Mouse (Mus musculus) spleen, embryonic (tissue): Measurements from ENCODE around the gene Tbc1d23.

Source experiments
- CTCF ChIA-PET: fragments of 350-600 bp; sonication (Branson Sonifier 250); formaldehyde crosslinking; loops from one replicate; lab custom pipeline; 2022; lab: Charles Lee

Gene Tbc1d23

DNA sequence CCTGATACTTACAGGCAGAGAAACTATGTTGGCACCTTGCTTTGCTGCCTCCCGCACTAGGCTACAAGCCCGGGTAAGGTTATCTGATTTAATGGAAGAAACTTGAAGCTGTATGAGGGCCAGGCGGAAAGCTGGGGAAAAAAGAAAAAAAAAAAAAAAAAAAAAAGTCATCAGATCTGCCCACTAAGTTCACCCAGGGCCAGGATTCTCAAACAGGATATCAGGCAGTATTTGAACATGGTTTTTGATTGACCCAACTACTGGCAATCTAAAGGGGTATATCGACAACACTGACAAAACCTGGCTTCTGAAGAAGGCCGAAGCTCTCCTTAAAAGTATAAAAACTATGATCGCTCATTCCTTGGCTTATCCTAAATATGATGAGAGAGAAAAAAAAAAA is 65.2 kb downstream of the Tbc1d23 start:
- CTCF ChIA-PET: interaction anchor here (0.6 to 0.7 kb wide), 4 partner anchors 10 to 1255 kb away, joined by 3 to 7 read pairs (median 4); no protein-coding TSS in a partner anchor

DNA sequence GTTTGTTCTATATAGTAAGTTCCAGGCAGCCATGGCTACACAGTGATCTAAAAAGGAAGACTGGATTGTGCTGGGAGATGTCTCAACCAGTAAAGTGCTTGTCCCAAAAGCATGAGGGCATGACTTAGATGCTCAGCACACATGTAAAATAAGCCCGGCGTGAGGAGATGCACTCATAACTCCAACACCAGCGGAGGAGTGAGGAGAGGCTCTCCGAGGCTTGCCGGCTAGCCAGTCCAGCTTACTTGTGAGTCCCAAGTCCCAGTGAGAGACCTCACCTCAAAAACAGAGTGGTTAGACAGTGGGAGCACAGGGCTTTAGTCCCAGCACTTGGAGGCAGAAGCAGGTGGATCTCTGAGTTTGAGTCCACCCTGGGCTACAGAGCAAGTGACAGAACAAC is 66.1 kb downstream of the Tbc1d23 start:
- CTCF ChIA-PET: no interaction called here

- CTCF ChIA-PET: no interaction called here
Measured at GRCm38 (mm10) chr16:57163694-57164093, 67.6 kb downstream of the Tbc1d23 start.

GRCm38 (mm10) chr16:57162841-57163240 is 68.5 kb downstream of the Tbc1d23 start:
- CTCF ChIA-PET: no interaction called here

GRCm38 (mm10) chr16:57159835-57160234 is 71.5 kb downstream of the Tbc1d23 start:
- CTCF ChIA-PET: no interaction called here

- CTCF ChIA-PET: no interaction called here
Measured at GRCm38 (mm10) chr16:57157728-57158127, 73.6 kb downstream of the Tbc1d23 start.

DNA sequence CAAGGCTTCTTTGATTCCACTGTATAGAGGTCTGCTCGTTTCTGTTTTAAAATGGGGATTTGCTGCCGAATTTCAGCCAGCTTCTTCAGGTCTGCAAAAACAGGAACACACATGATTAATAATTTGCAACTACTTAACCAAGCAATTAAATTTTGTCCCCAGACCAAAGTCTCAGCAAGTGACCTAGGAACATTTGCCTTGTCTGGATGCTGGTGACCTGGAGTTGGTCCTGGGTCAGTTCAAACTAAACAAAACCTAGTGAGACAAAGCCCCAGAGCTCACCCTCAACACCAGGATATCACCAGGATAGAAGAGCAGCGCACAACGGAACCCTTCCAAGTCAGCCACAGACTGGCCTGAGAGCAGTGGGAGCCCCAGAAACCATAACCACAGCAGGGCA is 74.2 kb downstream of the Tbc1d23 start:
- CTCF ChIA-PET: no interaction called here

DNA sequence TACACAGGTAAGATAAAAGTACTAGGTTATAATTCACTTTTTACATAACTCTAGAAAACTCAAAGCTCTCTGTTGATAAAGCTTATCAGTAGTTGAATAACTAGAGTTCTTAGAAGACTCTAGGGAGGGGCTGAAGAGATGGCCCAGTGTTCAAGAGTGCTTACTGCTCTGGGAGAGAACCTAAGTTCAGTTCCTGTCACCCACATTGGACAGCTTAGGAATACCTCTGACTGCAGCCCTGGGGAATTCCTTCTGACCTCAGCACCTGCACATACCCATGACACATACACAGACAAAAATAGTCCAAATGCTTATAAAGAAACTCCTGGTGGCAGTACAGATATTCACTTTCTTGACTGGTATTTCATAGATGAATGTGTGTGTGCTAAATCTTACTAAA is 75.4 kb downstream of the Tbc1d23 start:
- CTCF ChIA-PET: no interaction called here

- CTCF ChIA-PET: no interaction called here
Measured at GRCm38 (mm10) chr16:57151437-57151836, 79.9 kb downstream of the Tbc1d23 start.

GRCm38 (mm10) chr16:57144741-57145140 is 86.6 kb downstream of the Tbc1d23 start:
- CTCF ChIA-PET: no interaction called here

DNA sequence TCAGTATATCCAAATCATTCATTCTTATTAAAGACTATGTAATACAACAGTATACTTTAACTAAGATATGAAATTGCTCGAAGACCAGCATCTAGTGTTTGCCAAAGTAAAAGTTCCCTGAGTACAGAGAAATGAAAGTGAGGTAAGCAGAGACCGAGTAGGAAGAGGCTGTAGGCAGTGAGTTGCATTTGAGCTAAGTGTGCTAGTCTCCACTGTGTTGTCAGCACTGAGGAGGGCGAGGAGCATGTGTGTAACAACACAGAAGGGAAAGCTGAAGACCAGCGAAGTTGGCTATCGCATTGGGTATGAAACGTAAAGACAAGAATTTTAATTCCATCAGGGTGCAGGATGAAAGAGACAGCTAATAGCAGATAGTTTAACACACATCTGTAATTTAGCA is 97.7 kb downstream of the Tbc1d23 start:
- CTCF ChIA-PET: interaction anchor here (1.0 kb wide), 1 partner anchor 33 kb away, joined by 3 read pairs; no protein-coding TSS in a partner anchor

DNA sequence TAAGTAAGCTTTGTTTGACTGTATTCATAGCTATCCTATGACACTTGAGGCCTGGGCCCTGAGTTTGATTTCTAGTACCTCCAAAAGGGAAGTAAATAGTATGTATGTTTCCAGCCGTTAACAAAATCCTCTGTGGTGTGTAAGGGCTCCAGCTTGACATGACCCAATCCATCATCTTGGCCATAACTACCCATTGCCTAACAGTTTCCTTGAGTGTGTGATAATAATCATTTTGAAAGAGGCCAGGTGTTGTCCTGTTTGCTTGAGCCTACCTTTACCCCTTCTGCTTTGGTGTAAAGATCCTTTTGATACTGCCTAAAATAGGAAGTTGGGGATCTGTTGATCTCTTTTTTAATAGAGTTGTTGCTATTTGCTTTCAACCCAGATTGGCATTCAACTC is 99.0 kb downstream of the Tbc1d23 start:
- CTCF ChIA-PET: no interaction called here

GRCm38 (mm10) chr16:57131544-57131943 is 99.8 kb downstream of the Tbc1d23 start:
- CTCF ChIA-PET: no interaction called here

- CTCF ChIA-PET: interaction anchor here (0.7 kb wide), 1 partner anchor 692 kb away, joined by 3 read pairs; no protein-coding TSS in a partner anchor
Measured at GRCm38 (mm10) chr16:57130752-57131400, 100.4 kb downstream of the Tbc1d23 start.

- CTCF ChIA-PET: no interaction called here
Measured at GRCm38 (mm10) chr16:57127825-57128224, 103.5 kb downstream of the Tbc1d23 start.

DNA sequence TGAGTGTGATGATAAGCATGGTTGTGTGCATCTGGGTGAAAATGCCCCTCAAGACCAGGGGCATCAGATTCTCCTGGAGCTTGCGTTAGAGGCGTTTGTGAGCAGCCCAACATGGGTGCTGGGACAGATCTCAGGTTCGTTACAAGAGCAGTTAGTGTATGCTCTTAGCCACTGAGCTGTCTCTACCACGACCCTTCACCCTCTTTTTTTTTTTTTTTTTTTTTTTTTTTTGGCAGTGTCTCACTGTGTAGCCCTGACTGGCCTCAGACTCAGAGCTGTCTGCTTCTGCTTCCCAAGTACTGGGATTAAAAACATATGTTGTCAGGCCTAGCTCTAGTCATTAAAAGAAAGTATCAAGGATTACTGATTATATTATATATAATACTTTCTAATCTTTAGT is 105.0 kb downstream of the Tbc1d23 start:
- CTCF ChIA-PET: interaction anchor here (0.6 to 0.7 kb wide), 2 partner anchors 57 to 1233 kb away, joined by 10 to 23 read pairs; no protein-coding TSS in a partner anchor

GRCm38 (mm10) chr16:57122682-57123445 is 108.4 kb downstream of the Tbc1d23 start:
- CTCF ChIA-PET: no interaction called here

GRCm38 (mm10) chr16:57121816-57122415 is 109.4 kb downstream of the Tbc1d23 start:
- CTCF ChIA-PET: no interaction called here

DNA sequence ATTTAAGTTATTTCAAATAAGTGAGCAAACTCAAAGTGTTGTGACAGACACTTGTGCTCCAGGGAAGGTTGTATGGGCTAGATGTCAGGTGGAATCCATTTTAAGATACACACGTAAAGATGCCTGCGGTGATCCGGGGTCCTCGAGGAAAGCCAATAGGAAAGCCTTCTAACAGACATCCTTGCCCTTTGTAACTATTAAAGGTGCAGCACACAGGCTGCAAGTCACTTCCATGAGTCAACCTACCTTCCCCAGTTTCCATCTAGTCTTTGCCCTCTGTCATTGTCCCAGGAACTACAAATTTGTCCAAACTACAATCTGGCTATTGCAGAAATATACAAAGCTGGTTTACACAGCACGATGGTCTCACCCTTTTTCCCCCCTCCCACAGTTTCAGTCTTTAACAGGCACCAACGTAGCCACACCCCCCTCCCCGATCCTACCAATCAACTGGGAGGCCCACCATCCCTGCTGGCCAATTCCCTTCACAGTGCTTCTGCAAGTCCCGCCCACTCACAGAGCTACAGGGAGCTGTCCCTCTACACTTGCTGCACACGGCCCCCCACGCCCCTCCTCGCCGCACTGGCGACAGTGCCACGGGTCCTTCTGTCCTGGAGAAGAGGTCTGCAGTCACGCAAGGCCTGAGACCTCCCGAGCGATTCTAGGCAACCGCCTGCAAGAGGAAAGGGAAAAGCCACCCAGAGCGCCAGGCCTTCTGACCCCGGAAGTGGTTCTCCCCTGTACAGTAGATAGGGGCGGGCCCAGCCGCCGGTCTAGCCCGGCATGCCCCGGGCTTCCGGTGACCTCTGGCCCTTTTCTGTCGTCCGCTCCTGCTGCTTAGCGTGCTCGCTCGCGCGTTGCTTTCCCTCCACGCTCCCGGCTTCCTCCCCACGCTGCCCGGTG is 110.1 kb downstream of the Tbc1d23 start, which contains the start of gene Tomm70a:
Tomm70a (plus strand) TSS at position 791 of the 903 bp plus-strand sequence.
- CTCF ChIA-PET: interaction anchor here (0.6 to 0.7 kb wide), 3 partner anchors 43 to 1056 kb away, joined by 3 to 8 read pairs (median 3); no protein-coding TSS in a partner anchor
